Mouse (Mus musculus): ENCODE data around the gene L3mbtl1.

GRCm38 (mm10) chr2:162986764-162987163 is 43.5 kb downstream of the L3mbtl1 start:
- TF ChIP-seq POLR2A (IDR thresholded peaks at IDR 0.05; ENCODE audit: low read depth, low read length) (no peak), CTCF (IDR thresholded peaks at IDR 0.05; ENCODE audit: extremely low read depth, insufficient read length, insufficient replicate concordance, low read depth, low read length) (no peak)
